In the genomic region with DNA sequence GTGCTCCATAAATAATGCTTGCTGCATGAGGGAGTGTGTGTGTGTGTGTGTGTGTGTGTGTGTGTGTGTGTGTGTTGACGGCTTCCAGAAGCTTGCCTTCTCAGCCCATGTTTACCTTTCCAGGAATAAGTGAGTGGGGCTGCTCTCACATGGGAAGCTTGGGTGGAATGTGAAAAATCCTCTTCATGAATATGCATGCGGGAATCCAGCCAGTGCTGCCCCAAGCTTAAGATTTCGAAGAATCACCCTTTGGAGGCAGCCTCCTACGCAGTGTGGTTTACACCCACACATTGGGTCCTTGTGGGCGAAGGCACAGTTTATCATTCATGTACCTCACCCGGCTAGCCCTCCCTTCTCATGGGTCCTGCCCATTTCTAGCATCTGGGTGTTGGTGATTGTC, we compare ENCODE assay signal across 11 mouse cellular contexts. TPM values are rescaled to one million over a fixed set of nuclear protein-coding genes. Genes with fewer than 3 reads are reported as not detected.
DNase-seq lines count a peak whose midpoint lies in the region.
"Had no signal": no experiment of that assay in that cellular context is flagged by ENCODE, and none has a peak within 500 bp of the region (broad histone marks: within the 10 kb centered on the region; RNA-seq: fewer than 3 reads in every experiment).

No protein-coding gene starts in this region.

- intact Hi-C loops in left cerebral cortex, postnatal 4 days (cut with DNase I) = no loop called here

- DNase-seq in left cerebral cortex, adult 18-20 months (ENCODE audit: low spot score in 2 of 2) = peak; percentile 58 to 73
- DNase-seq in left cerebral cortex, postnatal 4 days = no peak
- DNase-seq in brain, adult 2 months (ENCODE audit: low read depth, low spot score) = peak; percentile 73
- peak; percentile 61 for DNase-seq in kidney, adult 9 months
- DNase-seq in lung, postnatal 36 days = peak; percentile 28
- DNase-seq in gastrocnemius, postnatal 10 days = no peak
- no peak for DNase-seq in cerebellum, postnatal 25 days
- DNase-seq in spleen, postnatal 4 days (ENCODE audit: low spot score in 2 of 2) = no peak
- DNase-seq: adrenal gland, postnatal 36 days; cerebellum, adult 2 months; thymus, postnatal 36 days had no signal

RNA-seq across cellular contexts. Expression of gene Col15a1, which starts 18.0 kb away (rescaled TPM):
- total RNA-seq in left cerebral cortex, adult 18-20 months (2021) = 1 to 10 TPM; 5.2 to 7.6 TPM
- 10 to 100 TPM; 24.6 to 26.5 TPM for total RNA-seq in left cerebral cortex, postnatal 4 days (2021)
- 100 to 1,000 TPM; 332 to 359 TPM for total RNA-seq in gastrocnemius, postnatal 10 days (2021)

Comparison
In these comparisons a context has a peak if more than half of its experiments do, and no peak if none do; other contexts are left out.
1. DNase-seq: peak in left cerebral cortex, adult 18-20 months (2 of 2), brain, adult 2 months (single experiment), kidney, adult 9 months (single experiment) and lung, postnatal 36 days (single experiment); none in left cerebral cortex, postnatal 4 days (single experiment), gastrocnemius, postnatal 10 days (single experiment), cerebellum, postnatal 25 days (0 of 2) and spleen, postnatal 4 days (0 of 2).
2. RNA of gene Col15a1, which starts 18.0 kb away (total RNA-seq): 332 to 359 TPM in gastrocnemius, postnatal 10 days; 24.6 to 26.5 TPM in left cerebral cortex, postnatal 4 days and 5.2 to 7.6 TPM in left cerebral cortex, adult 18-20 months; every median in the first group is over 10 times any median in the second.